Mouse (Mus musculus): ENCODE results near the gene Fam129a. TPM values are rescaled to one million over a fixed set of nuclear protein-coding genes. Genes with fewer than 3 reads are reported as not detected.

Fam129a gene
- polyA plus RNA-seq, 3 experiments from 2014 or later, result 49.9 to 96.7 (median 68.7) TPM

DNA sequence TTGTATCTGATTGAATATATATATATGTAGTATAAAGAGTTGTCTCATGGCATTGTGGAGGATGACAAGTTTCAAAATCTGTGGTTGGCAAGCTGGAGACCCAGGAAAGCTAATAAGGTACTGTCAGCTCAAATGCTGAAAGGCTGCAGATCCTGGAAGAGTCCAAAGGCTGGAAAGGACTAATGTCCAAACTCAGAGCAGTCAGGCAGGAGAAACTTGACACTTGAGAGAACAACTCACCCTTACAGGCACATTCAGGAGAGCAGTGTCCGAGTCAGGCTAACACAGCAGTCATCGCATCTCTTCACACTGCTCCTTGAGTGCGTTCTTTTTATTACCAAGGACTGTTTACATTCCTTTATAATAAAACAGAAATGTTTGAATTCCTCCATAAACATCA, 56.2 kb downstream of the Fam129a start:
- no peak for ATAC-seq

DNA sequence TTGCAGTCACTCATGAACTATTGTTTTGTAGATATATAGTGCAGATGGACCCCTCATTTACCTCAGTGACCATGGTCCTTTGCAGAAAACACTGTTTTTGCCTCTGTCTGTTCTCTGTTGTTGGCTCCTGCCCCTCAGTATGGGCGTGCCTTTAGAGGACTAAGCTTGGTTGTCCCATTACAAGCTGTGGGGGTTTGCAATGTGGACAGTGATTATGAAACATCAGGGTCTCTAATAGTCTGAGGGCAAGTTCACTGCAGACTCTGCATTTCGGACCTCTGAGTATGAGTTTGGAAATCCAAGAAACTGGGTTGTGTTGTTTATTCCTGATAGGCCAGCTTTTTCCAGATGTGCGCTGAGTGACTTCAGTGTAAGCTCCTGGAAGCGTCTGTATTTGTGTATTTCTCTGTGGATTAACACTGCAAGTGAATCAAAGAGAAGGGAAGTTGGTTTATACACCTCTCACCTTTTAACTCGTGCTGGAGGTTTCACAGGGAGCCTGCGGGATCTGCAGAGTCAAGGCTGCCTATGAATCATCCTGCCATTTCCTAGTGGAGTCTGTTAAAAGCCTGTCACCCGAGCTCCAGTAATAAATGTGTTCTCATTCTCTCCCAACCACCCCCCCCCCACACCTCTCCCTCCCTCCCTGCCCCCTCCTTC, 58.7 kb downstream of the Fam129a start:
- no peak for ATAC-seq

DNA sequence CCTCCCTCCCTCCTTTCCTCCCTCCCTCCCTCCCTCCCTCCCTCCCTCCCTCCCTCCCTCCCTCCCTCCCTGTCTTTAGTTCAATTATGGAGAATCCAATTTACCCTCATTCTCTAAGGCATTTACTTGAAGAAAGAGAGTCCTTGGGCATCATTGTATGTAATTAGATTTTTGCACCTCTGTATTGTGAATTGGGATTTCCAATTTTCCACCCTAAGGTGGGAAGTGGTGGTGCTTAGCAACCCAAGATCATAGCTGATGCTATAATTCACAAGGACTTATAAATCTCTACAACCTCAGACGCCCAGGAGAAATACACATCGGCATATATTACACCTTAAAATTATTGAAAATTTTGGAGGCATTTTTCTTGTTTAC, 59.3 kb downstream of the Fam129a start:
- no peak for ATAC-seq

DNA sequence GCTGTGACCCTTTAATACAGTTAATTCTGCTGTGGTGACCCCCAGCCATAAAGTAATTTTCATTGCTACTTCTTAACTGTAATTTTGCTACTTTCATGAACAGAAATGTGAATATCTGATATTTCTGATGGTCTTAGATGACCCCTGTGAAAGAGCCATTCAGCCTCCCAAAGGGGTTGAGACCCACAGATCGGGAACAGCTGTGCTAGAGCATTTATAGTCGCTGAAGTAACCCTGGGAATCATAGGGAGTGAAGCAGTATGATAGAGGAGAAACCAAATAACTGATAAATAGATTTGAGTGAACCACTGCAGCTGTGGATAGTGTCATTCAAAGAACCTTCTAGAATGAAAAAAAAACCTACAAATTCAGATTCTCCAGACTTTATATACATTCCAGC, 60.1 kb downstream of the Fam129a start:
- no peak for ATAC-seq

DNA sequence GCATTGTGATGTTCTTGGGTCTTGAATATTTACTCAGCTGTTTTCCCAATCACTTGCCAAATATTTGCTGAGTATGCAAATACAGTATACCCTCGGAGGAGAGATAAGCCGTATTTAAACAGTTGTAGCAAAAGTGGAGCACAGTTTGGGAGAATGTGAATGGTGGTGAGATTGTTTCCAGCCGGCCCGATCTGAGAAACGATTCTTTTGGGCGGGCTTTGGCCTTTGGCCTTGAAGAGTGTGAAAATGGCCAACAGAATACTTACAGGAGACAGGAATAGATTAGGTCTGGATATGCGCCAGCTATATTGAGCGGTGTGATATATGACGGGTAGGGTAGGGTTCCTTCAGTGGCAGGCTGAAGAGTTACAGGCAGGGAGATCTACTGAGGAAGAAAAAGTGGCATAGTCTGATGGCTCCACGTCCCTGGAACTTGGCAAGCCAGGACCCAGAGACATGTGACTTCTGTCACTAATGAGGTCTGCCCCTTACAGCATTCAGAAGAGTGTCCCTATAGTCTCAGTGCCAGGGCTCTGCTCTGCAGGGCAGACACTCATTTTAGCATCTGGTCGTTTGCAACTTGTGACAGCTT, 60.8 kb downstream of the Fam129a start:
- no peak for ATAC-seq

DNA sequence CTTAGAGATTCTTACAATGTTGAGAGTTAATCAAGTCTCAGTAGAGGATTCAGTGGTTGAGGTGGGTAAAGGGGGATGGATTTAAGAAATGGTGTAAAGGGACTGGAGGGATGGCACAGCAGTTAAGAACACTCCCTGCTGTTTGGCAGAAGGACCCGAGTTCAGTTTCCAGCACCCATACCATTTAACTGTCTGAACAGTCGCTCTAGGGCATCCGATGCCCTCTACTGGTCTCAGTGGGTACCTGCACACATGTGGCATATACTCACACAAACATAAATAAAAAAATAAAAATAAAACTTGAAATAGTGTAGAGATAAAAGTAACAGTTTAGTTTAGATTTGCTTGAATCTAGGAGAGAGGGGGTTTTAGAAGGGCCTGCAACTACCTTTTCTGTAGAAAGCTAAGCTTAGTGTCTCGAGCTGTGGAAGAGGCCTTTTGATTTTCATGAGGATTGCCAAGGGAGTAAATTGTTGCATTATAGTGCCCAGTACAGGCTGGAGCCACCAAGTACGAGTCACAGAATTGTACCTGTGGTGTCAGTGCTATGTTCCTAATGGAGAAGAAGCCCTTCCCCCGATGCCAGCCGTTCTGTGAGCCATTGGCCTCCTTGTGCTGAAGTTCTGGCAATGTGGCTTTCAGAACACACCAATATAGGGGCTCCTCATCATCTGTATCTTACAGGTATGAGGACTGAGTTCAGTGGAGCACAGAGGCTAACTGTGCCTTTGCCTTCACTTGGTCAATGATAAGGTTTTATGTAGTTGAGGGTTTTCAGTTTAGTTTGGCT, 61.8 kb downstream of the Fam129a start:
- ATAC-seq, result no peak

DNA sequence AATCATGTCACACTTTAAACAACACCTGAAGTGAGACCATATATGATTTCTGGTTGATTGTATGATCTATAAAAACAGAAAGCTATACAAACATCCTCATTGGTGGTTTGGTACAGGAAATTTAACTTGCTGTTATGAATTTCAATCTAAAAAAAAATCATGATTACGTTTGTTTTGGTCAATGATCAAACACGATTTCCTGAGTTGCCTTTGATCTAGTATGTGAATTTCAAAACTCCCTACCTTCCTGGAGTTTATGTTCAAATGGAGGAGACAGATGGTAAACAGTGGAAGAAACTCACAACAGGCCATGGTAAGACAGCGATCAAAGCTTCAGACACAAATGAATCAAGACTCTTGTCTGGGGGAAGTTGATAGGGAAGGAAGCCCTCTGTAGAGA, 65.7 kb downstream of the Fam129a start:
- peak; percentile 55 for ATAC-seq

DNA sequence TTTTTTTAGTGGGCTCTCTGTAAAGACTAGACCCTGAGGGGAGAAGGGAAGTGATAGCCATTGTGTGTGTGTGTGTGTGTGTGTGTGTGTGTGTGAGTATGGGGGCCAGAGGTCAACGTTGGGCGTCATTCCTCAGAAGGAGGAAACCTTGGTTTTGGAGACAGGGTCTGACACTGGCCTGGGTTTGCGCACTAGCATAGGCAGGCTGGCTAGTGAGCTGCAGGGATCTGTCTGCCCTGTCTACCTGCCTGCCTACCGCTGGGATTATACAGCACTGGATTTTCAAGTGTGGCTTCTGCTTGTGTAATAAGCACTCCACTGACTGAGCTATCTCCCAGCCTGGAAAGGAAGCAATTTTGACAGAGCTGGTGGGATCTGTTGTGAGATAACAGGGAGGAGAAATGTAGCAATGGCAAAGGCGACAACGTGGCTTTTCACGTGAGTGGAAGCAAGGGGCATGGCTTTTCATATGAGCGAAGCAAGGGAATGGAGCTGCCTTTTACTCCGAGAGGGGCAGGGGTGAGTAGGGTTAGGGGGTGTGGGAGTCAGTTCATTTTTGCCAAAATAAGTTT, 66.5 kb downstream of the Fam129a start:
- no peak for ATAC-seq

DNA sequence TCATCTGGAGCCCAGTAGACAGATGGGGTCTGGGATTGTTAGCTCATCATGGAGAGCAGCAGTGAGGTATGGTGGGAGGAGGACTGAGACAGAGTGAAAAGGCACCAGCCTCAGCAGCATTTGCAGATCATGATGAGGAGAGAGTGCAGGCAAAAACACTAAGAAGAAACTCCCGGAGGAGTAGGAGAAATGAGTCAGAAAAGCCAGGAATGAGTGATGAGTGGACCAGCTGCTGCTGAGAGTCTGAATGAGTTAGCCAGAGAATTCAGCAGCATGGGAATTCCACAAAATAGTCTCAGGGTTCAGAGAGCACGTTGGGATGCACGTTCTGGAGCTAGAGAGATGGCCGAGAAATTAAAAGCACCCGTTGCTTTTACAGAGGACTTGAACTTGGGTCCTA, 67.4 kb downstream of the Fam129a start:
- ATAC-seq, result no peak

DNA sequence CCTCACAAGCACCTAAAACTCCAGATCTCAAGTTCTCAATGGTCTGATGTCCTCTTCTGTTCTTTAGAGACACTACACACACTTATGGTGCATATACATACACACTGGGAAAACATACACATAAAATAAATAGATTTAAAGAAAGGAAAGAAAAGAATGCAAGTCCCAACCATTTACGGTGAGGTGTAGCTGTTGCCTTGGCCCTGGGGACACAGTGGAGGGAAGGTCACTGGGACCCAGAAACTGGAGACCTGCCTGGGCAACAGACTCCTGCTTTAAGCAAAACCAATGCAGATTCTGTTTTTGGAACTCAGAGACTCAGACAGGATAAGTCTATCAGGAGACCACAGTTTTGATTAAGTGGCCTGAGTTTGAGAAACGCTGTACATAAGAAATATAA, 67.8 kb downstream of the Fam129a start:
- ATAC-seq, result no peak

DNA sequence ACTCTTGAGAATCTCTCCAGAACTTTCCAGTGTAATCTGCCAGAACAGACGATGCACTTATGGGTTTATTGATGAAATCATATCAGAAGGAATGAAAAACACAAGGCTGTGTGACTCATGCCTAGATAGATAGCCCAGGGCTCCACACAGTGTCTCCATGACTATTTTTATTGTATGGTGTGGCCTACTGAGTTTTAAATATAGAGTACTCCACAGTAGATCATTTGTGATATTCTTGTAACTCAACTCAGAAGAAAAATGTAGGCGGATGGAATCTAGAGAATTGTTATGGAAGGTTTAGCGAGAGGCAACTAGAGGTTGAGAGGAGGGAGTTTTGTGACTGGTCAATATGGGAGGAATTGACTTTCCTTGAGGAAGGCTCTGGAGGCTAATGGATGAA, 75.4 kb downstream of the Fam129a start:
- no peak for ATAC-seq

DNA sequence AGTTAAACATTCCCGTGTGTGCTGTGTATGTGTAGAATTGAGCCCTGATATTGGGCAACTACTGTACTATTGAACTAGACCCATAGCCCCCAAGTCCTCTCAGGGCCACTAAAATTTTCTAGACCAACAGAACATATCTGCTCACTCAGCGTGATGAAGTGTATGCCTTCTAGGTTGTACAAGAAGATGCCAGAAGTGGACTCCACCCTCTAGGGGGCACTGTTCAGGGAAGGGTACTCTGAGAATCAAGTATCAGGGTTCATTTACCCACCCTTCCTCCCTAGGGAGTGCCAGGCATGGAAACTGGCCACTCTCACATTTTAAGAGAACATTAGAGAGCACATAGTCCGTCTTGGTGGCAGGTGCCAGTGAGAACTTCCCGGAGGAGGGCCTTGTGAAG, 77.1 kb downstream of the Fam129a start:
- ATAC-seq, result no peak

DNA sequence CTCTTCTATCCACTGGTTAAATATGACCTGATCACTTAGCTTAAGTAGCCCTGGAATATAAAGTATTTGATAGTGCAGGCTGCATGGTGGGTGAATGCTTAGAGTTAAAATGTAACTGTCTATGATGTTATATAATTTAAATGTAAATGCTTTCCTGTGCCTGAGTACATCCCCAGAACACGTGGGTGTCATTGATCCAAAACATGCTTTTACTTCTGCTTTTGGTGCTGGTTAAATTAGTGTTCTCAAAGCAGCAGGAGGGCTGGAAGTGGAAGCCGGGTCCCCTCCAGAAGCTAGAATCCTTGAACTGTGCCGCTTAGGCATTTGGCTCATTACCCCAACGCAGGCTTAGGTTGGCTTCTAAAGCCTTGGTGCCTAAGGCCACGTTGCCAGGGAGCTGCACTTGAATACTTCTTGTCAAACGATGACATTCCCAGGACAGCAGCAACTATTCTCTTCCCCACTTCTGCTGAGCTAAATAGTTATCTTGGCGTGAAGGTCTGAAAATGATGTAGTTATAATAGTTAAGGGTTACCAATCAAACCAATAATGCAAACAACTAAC, 86.1 kb downstream of the Fam129a start:
- ATAC-seq, result no peak

DNA sequence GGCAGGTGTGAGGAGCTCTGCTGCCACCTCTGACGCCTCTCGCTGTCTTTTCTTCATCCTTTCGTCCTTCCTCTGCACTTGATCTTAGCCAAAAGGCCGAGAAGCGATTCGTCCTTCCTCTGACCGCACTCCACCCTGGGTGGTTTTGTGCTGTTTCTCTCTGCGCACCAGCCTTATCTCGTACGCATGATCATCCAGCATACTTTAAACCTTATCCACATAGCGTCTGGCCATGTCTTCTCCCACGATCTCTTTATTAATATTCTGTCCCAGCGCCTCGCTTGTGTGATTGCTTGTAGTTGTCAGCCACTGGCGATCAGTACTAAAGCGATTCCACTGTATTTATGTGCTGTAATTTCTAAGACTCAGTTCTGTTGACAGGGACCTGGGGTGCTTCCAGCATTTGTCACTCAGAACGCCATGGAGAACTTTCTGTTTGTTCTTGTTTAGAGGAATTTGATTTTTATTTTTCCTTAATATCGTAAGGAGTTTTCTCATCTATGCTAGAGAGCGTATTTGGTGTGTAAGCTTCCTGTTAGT, 87.4 kb downstream of the Fam129a start:
- ATAC-seq, result no peak

DNA sequence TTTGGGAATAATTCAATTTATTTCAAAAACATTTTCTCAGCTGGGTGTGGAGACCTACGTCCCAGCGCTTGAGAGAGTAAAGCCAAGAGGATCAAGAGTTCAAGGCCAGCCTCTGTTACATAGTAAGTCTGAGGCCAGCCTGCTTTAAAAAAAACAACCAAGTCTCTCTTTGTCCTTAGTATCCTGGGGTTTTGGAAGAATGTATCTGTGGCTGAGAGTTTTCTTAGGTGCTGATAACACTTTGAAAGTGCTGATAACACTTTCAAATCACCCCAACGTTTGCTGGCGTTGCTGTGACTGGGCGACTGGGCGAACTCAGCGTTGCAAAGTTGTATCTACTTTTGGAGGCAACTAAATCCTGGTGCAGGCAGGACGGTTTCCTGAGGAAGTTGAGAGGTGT, 88.7 kb downstream of the Fam129a start:
- no peak for ATAC-seq

DNA sequence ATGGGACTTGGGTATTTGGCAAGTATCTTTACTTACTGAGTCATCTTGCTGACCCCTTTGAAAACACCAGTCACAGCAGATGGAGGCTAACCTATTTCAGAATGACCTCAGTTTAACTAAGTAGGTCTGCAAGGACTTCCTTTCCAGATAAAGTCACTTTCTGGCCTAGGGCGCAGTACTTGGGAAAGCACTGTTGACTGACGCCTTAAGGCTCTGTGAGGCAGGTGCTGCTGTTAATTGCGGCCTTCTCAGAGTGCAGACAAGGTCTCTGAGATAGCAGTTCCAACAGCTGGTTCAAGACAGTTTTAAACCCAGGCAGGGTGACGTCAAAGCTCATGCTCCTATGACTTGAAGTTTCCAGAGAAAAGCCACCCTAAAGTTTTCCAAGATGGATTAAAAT, 89.3 kb downstream of the Fam129a start:
- ATAC-seq, result no peak

DNA sequence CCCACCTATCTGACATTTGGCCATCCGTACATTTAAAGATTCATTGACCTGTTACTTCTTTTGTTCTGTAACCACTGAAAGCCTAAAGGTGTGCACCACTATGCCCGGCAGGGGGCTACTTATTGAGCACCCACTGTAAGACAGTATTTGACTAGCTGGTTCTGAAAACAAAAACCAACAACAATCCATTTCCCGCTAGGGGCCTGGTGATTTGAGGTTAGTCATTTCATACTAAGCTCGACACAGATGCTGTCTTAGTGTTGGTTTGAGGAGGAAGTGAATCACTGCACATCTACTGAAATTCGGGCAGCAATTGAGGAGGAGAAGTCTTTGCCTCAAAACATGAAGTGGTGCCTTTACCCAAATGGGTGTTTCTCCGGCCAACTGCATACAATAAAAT, 89.9 kb downstream of the Fam129a start:
- peak; percentile 42 for ATAC-seq

DNA sequence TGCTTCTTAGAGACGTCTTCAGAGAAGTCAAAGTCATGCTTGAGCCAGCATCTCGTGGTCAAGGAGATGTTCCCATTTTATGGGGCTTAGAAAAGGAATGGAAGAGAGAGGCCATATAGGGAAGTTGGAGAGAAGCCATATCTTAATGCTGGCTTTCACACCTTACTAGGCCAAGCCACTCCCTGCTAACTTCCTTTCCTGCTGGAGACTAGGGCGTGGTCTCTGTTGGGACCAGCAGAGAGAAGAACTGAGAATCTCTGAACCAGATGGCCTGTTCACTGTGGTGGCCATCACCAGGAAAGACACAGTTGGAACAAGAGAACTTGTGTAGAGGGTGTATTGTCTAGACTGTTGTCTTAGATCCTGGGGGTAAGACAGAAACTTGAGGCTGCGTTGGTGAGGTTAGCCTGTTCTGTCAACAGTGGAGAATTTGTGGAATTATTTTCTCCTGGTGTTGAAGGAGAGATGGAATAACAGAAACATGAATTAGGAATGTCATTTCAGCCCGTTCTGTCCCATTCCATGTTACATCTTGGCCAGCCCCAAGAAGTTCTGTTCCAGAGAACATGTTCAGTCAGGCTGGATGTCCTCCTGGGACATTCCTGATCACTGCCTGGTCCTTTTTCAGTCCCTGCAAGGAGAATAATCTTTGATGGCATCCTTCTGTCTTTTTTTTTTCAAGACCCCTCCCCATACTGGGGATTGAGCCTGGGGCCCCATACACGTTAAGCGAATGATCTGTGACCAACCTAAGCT, 90.9 kb downstream of the Fam129a start:
- ATAC-seq, result no peak

DNA sequence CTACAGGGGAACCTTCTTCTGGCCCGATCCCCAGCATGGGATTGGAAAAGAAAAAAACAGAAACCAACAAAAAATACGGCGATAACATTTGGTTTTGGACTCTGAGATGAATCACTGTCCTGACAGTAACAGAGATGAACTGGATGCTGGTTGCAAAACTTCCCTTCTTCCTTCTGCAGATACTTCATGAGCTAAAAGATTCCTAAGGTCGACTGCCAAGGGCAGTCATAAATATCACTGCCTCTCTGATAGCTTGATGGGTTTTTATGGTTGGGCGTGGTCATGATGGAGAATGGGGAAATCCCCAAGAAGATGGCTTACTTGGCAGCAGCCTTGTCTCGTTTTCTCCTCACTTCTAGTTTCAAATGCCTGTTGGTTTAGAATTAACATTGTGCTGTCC, 92.0 kb downstream of the Fam129a start:
- peak; percentile 85 for ATAC-seq

DNA sequence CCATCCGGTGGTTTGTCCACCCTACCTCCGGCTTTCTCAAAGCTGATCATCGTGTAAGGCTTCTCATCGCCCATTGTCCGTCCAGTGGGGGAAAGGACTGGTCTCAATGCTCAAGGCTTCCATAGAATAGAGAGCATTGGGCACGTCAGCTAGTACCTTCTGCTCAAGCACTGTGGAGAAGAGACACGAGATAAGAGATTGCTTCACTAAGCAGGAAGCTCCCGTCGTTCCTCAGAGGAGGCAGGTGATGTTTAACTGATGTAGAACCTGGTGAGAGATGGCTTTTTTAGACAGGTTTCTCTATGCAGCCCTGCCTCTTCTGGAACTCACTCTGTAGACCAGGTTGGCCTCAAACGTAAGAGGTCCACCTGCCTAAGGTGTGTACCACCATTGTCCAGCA, 93.4 kb downstream of the Fam129a start:
- ATAC-seq, result no peak

DNA sequence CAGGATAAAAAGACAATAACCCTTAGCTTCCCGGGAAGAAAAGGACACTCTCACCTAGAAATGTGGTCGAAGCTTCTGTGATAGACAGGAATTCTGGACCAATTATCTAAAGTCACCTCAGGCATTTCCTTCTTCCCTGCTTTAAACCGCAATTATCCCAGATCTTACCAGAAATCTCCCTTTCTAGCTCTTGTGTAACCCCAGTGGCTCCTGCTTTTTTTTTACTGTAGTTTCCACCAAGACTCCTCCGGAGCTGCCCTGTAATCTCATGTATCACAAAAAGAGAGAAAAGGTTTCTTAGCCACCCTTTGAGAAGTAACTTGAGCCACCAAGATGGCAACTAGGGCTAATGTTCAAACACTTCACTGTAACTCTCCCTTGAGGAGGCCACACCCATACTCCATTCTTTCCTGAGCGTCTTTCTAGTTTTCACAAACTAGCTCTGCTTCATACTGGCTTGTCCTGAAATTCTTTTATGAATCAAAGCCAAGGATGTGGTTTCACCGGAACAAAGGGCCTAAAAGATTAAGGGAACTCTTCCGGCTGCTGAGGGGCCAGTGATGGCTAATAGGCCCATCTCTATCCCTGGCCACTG, 93.9 kb downstream of the Fam129a start:
- no peak for ATAC-seq
